Mouse (Mus musculus) kidney, adult 2 months (tissue): ENCODE data around the gene Pitpna.

Source experiments
- CTCF ChIP-seq: fragments of 200-500 bp; conservative IDR thresholded peaks from 2 replicates; pipeline ENCODE4 v1.5.1; 2011; ENCODE audit warnings: low read depth, mild to moderate bottlenecking, control low read depth, low read length, moderate library complexity, mixed read lengths; ENCODE audit not compliant: insufficient read depth, insufficient read length
- POLR2A ChIP-seq: fragments of 200-500 bp; IDR thresholded peaks from one replicate; pipeline ENCODE4 v1.6.1; 2011; ENCODE audit warnings: low read depth, low read length, control low read depth

DNA sequence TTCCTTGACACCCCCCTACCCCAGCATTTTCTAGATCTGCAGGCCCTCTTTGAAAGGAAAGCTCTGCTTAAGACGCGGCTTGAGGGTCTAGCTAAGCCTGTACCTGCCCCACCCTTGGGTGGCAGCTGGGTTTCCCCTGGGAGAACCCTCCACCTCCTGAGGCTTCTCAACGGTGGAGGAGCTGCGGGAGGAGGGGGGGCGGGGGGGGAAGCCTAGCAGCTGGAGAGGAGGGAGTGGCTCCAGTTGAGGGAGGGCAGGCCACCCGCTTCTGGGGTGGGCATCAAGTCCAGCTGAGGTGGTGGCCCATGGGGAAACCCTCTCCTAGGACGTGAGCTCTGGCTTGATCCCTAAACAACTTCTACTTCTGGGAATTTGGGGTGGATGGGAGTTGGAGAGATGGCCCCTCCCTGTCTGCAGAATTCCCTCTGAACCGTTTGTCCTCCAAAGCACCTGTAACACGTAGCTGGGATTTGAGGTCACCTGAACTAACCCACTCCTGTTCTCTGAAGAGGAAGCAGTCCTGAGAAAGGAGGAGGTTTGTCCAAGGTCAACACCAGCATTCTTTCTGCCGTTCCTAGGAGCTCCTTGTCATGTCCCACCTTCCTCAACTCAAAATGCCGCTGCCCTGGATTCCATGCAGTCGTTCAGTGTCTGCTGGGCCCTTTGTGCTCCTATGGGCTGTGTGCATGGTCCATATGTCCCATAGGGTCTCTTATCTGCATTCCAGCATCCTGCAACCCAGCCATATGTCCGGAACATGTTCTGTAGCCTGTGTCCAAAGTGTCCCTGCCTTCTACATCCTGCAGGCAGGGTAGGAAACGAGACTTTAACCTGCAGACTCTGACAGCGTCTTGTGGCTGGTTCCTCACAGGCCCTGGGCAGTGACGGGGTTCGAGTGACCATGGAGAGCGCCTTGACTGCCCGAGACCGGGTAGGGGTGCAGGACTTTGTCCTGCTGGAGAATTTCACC is 69.0 kb downstream of the Pitpna start:
- TF ChIP-seq CTCF (no peak), POLR2A (no peak)
